Mouse (Mus musculus): ENCODE data around the gene Fhod1.

DNA sequence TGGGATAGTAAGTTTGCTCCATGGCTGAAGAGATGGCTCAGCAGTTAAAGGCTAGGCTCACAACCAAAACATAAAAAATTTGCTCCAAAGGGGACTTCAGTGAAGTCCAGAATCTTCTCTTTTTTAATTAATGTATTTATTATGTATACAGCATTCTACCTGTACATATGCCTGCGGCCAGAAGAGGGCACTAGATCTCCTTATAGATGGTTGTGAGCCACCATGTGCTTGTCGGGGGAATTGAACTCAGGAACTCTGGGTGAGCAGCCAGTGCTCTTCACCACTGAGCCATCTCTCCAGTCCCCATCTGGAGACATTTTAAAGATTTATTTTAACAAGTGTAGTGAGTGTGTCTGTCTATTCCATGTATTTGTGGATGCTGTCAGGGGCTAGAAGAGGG, 19.4 kb upstream of the Fhod1 start:
- no peak for TF ChIP-seq CTCF (IDR thresholded peaks at IDR 0.05; ENCODE audit: insufficient read depth, low read depth, low read length)
- no peak for TF ChIP-seq POLR2A (IDR thresholded peaks at IDR 0.05; ENCODE audit: insufficient read depth, low read depth, low read length)

Measured in olfactory bulb, adult 2 months (tissue).